Mouse (Mus musculus): ENCODE measurements at regions not wholly inside any gene's neighbourhood (a gene's known extent, or its start where the extent isn't known, plus 50 kb on each side); places are given as distances from the start of the nearest gene placed in this dataset.

DNA sequence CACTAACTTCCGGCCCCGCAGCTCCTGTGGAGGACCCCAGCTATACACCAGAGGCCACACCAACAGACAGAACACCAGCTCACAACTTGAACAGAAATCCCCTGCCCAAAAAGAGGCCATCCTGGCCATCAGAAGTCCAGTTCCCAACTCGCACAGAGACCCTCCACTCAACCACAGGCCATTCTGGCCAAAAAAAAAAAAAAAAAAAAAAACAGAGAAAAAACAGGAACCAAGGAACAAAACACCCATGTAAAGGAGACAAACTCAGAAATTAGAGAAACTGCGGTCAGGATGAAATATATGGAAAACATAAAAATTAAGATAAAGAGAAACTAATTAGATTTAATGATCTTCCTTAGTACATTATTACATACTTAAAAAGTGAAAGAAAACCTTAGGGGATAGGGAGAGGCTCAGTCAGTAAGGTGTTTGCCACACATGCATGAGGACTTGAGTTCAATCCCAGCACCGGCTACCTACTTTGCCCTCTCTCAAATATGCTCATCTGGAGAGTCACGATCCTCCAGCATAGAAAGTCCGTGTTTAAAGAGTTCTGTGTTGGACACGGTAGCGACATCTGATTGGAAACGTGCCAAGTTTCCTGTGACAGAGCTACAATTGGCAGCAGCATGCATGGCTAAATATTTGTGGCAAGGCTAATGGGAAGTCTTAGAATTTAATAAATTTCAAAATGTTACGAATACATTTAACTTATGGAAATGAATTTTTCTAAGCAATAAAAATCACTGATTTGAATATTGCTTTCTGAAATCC is 51.9 kb upstream of the Pde7b start:
- Histone ChIP-seq H3K4me3 (ENCODE audit: low read depth, low read length) (no peak overlapping the region), H3K9ac (replicated peaks; ENCODE audit: low read depth, low read length) (no peak overlapping the region), H3K36me3 (replicated peaks; ENCODE audit: control insufficient read depth, insufficient read depth, low read length) (no peaks in the 10 kb centered on the region), H3K27me3 (ENCODE audit: control insufficient read depth, insufficient read depth, low read length) (no peaks in the 10 kb centered on the region), H3K4me2 (ENCODE audit: low read depth, low read length) (peak overlapping the region; percentile 37), H3K27ac (ENCODE audit: low read depth) (no peak overlapping the region), H3K4me1 (ENCODE audit: control insufficient read depth, insufficient read depth) (peaks cover 5% of the 10 kb centered on the region; the same call in 1 of the 2 replicates), H3K9me3 (replicated peaks; ENCODE audit: control insufficient read depth, low read length) (no peaks in the 10 kb centered on the region)
- peak; percentile 52 for DNase-seq (ENCODE audit: low spot score)
- TF ChIP-seq CTCF (IDR thresholded peaks at IDR 0.05; ENCODE audit: low read depth) (no peak), EP300 (IDR thresholded peaks at IDR 0.05; ENCODE audit: low read depth) (no peak)
- no peak for ATAC-seq (ENCODE audit: insufficient read depth, low read depth)
- 39% methylated on average over 11 of the region's 11 CpGs for WGBS

- ATAC-seq (ENCODE audit: insufficient read depth, low read depth) (no peak), DNase-seq (ENCODE audit: low spot score) (no peak)
- no peak overlapping the region for H3K4me3 ChIP-seq (ENCODE audit: low read depth, low read length)
- H3K4me1 ChIP-seq (ENCODE audit: control insufficient read depth, insufficient read depth), result peaks cover 5% of the 10 kb centered on the region; the same call in 1 of the 2 replicates
- TF ChIP-seq CTCF (IDR thresholded peaks at IDR 0.05; ENCODE audit: low read depth), result no peak
- no peak for TF ChIP-seq EP300 (IDR thresholded peaks at IDR 0.05; ENCODE audit: low read depth)
- H3K27ac ChIP-seq (ENCODE audit: low read depth), result no peak overlapping the region
- no peaks in the 10 kb centered on the region for H3K9me3 ChIP-seq (replicated peaks; ENCODE audit: control insufficient read depth, low read length)
- no peak overlapping the region for H3K9ac ChIP-seq (replicated peaks; ENCODE audit: low read depth, low read length)
- H3K36me3 ChIP-seq (replicated peaks; ENCODE audit: control insufficient read depth, insufficient read depth, low read length), result no peaks in the 10 kb centered on the region
- no peaks in the 10 kb centered on the region for H3K27me3 ChIP-seq (ENCODE audit: control insufficient read depth, insufficient read depth, low read length)
- no peak overlapping the region for H3K4me2 ChIP-seq (ENCODE audit: low read depth, low read length)
- 91% methylated on average over 3 of the region's 3 CpGs for WGBS
Observed at GRCm38 (mm10) chr10:20775731-20776429, 51.0 kb upstream of the Pde7b start.
